Mouse (Mus musculus): ENCODE data around the gene Dido1. TPM values are rescaled to one million over a fixed set of nuclear protein-coding genes. Genes with fewer than 3 reads are reported as not detected.

Gene Dido1
- polyA plus RNA-seq, 1 experiment from 2014 or later: 40.0 TPM

GRCm38 (mm10) chr2:180657394-180658013 lies 52.3 kb downstream of the Dido1 start:
- no peaks in the 10 kb centered on the region for H3K9me3 ChIP-seq (replicated peaks)
- H3K27ac ChIP-seq: no peak overlapping the region
- no peak overlapping the region for H3K4me3 ChIP-seq
- 74% methylated on average over 4 of the region's 4 CpGs for WGBS
- H3K36me3 ChIP-seq: peaks cover 26% of the 10 kb centered on the region
- DNase-seq (ENCODE audit: low spot score): peak; percentile 66
- H3K4me1 ChIP-seq: peaks cover 16% of the 10 kb centered on the region
- peaks cover 7% of the 10 kb centered on the region; the same call in 1 of the 2 replicates for H3K27me3 ChIP-seq (ENCODE audit: low read depth, poor library complexity, severe bottlenecking)

GRCm38 (mm10) chr2:180655150-180655549 lies 54.6 kb downstream of the Dido1 start:
- Histone ChIP-seq H3K27ac (no peak overlapping the region), H3K9me3 (replicated peaks) (no peaks in the 10 kb centered on the region), H3K4me1 (peaks cover 11% of the 10 kb centered on the region), H3K27me3 (ENCODE audit: low read depth, poor library complexity, severe bottlenecking) (peaks cover 4% of the 10 kb centered on the region; the same call in 1 of the 2 replicates), H3K4me3 (no peak overlapping the region), H3K36me3 (peaks cover 3% of the 10 kb centered on the region)
- no peak for DNase-seq (ENCODE audit: low spot score)
- WGBS: 67% methylated on average over 6 of the region's 6 CpGs

GRCm38 (mm10) chr2:180654666-180655065 lies 55.1 kb downstream of the Dido1 start:
- Histone ChIP-seq H3K4me1 (peaks cover 6% of the 10 kb centered on the region), H3K9me3 (replicated peaks) (no peaks in the 10 kb centered on the region), H3K36me3 (no peaks in the 10 kb centered on the region), H3K27ac (no peak overlapping the region), H3K4me3 (no peak overlapping the region), H3K27me3 (ENCODE audit: low read depth, poor library complexity, severe bottlenecking) (no peaks in the 10 kb centered on the region)
- no peak for DNase-seq (ENCODE audit: low spot score)
- WGBS: 83% methylated on average over 7 of the region's 7 CpGs

GRCm38 (mm10) chr2:180646841-180647240 lies 63.0 kb downstream of the Dido1 start:
- peaks cover 27% of the 10 kb centered on the region for H3K27me3 ChIP-seq (ENCODE audit: low read depth, poor library complexity, severe bottlenecking)
- no peak overlapping the region for H3K4me3 ChIP-seq
- H3K4me1 ChIP-seq: peaks cover 4% of the 10 kb centered on the region; the same call in 1 of the 2 replicates
- H3K27ac ChIP-seq: no peak overlapping the region
- peaks cover 5% of the 10 kb centered on the region; the same call in 1 of the 2 replicates for H3K36me3 ChIP-seq
- H3K9me3 ChIP-seq (replicated peaks): peaks cover 12% of the 10 kb centered on the region
- peak; percentile 25 for DNase-seq (ENCODE audit: low spot score)

- peaks cover 12% of the 10 kb centered on the region for H3K9me3 ChIP-seq (replicated peaks)
- no peak overlapping the region for H3K4me3 ChIP-seq
- DNase-seq (ENCODE audit: low spot score): no peak
- peaks cover 55% of the 10 kb centered on the region for H3K27me3 ChIP-seq (ENCODE audit: low read depth, poor library complexity, severe bottlenecking)
- H3K4me1 ChIP-seq: peaks cover 7% of the 10 kb centered on the region; the same call in 1 of the 2 replicates
- no peak overlapping the region for H3K27ac ChIP-seq
- H3K36me3 ChIP-seq: peaks cover 5% of the 10 kb centered on the region; the same call in 1 of the 2 replicates
These were observed 66.2 kb downstream of the Dido1 start for GRCm38 (mm10) chr2:180643626-180644025.

GRCm38 (mm10) chr2:180642555-180643260 lies 67.1 kb downstream of the Dido1 start, which contains the start of gene Tcfl5:
Gene Tcfl5 (minus strand): TSS chr2:180642708.
- DNase-seq (ENCODE audit: low spot score): no peak
- WGBS: 9% methylated on average over 46 of the region's 56 CpGs
- peak within 1 kb of the TSS; percentile 46 for H3K4me3 ChIP-seq
- 0 out of 2 replicates have a peak within 1 kb of the TSS, but pooled peaks have one; percentile 6 for H3K27ac ChIP-seq
- H3K27me3 ChIP-seq (ENCODE audit: low read depth, poor library complexity, severe bottlenecking): peaks cover 55% of the 10 kb centered on the region
- peaks cover 7% of the 10 kb centered on the region; the same call in 1 of the 2 replicates for H3K4me1 ChIP-seq
- H3K9me3 ChIP-seq (replicated peaks): peaks cover 12% of the 10 kb centered on the region
- peaks cover 5% of the 10 kb centered on the region; the same call in 1 of the 2 replicates for H3K36me3 ChIP-seq

- peak; percentile 49 for DNase-seq (ENCODE audit: low spot score)
These were observed 67.9 kb downstream of the Dido1 start for GRCm38 (mm10) chr2:180641576-180642554.

GRCm38 (mm10) chr2:180611882-180612281 lies 97.9 kb downstream of the Dido1 start:
- H3K36me3 ChIP-seq: no peaks in the 10 kb centered on the region
- 75% methylated on average over 2 of the region's 2 CpGs for WGBS
- no peaks in the 10 kb centered on the region for H3K9me3 ChIP-seq (replicated peaks)
- no peak for DNase-seq (ENCODE audit: low spot score)
- no peak overlapping the region for H3K27ac ChIP-seq
- no peaks in the 10 kb centered on the region for H3K4me1 ChIP-seq
- no peak overlapping the region for H3K4me3 ChIP-seq
- no peaks in the 10 kb centered on the region for H3K27me3 ChIP-seq (ENCODE audit: low read depth, poor library complexity, severe bottlenecking)

More at GRCm38 (mm10) chr2:180641576-180642554, 67.9 kb downstream of the Dido1 start:
- H3K36me3 ChIP-seq: peaks cover 5% of the 10 kb centered on the region; the same call in 1 of the 2 replicates
- H3K4me1 ChIP-seq: peaks cover 7% of the 10 kb centered on the region; the same call in 1 of the 2 replicates
- 0 out of 2 replicates have a peak overlapping the region, but pooled peaks have one; percentile 6 for H3K27ac ChIP-seq
- H3K9me3 ChIP-seq (replicated peaks): peaks cover 12% of the 10 kb centered on the region
- WGBS: 3% methylated on average over 111 of the region's 112 CpGs
- peak overlapping the region; percentile 46 for H3K4me3 ChIP-seq
- H3K27me3 ChIP-seq (ENCODE audit: low read depth, poor library complexity, severe bottlenecking): peaks cover 55% of the 10 kb centered on the region

- Histone ChIP-seq H3K36me3 (no peaks in the 10 kb centered on the region), H3K27ac (no peak overlapping the region), H3K9me3 (replicated peaks) (no peaks in the 10 kb centered on the region), H3K27me3 (ENCODE audit: low read depth, poor library complexity, severe bottlenecking) (no peaks in the 10 kb centered on the region), H3K4me1 (no peaks in the 10 kb centered on the region), H3K4me3 (no peak overlapping the region)
- no peak for DNase-seq (ENCODE audit: low spot score)
- 83% methylated on average over 4 of the region's 4 CpGs for WGBS
These were observed 99.5 kb downstream of the Dido1 start for GRCm38 (mm10) chr2:180610283-180610682.

Other genes starting within 250 kb of the Dido1 start
- 0.11 and 0.28 TPM in 2 replicates for gene Ntsr1, start 210.0 kb downstream of the Dido1 start, polyA plus RNA-seq (2016; fragmentation: Nextera tagmentation; extraction: Ambion mirVana)
- 33.8 and 38.3 TPM in 2 replicates for gene Mrgbp, start 128.7 kb downstream of the Dido1 start, polyA plus RNA-seq (2016; fragmentation: Nextera tagmentation; extraction: Ambion mirVana)
- 107 and 112 TPM in 2 replicates for gene Ogfr, start 120.8 kb downstream of the Dido1 start, polyA plus RNA-seq (2016; fragmentation: Nextera tagmentation; extraction: Ambion mirVana)
- 4.0 and 30.1 TPM in 2 replicates for gene Col9a3, start 112.2 kb downstream of the Dido1 start, polyA plus RNA-seq (2016; fragmentation: Nextera tagmentation; extraction: Ambion mirVana)
- 0.16 and 0.19 TPM in 2 replicates for gene Tcfl5, start 67.3 kb downstream of the Dido1 start, polyA plus RNA-seq (2016; fragmentation: Nextera tagmentation; extraction: Ambion mirVana)
- gene Gid8, start 118 bp upstream of the Dido1 start, polyA plus RNA-seq (2016; fragmentation: Nextera tagmentation; extraction: Ambion mirVana): 44.8 and 53.4 TPM in 2 replicates
- 0.38 and 0.73 TPM in 2 replicates for gene Slc17a9, start 15.3 kb upstream of the Dido1 start, polyA plus RNA-seq (2016; fragmentation: Nextera tagmentation; extraction: Ambion mirVana)
- gene Bhlhe23, start 66.9 kb upstream of the Dido1 start, polyA plus RNA-seq (2016; fragmentation: Nextera tagmentation; extraction: Ambion mirVana): not detected in 2 replicates
- gene Ythdf1, start 210.9 kb upstream of the Dido1 start, polyA plus RNA-seq (2016; fragmentation: Nextera tagmentation; extraction: Ambion mirVana): 76.4 and 77.8 TPM in 2 replicates
- not detected in 2 replicates for gene Birc7, start 219.0 kb upstream of the Dido1 start, polyA plus RNA-seq (2016; fragmentation: Nextera tagmentation; extraction: Ambion mirVana)
- 2.7 and 4.4 TPM in 2 replicates for gene Nkain4, start 244.7 kb upstream of the Dido1 start, polyA plus RNA-seq (2016; fragmentation: Nextera tagmentation; extraction: Ambion mirVana)

Measured in limb, embryonic 10.5 days (tissue).